Mouse (Mus musculus) CD4-positive, CD25-positive, alpha-beta regulatory T cell (primary cell): ENCODE results near the gene Gm9195. TPM values are rescaled to one million over a fixed set of nuclear protein-coding genes. Genes with fewer than 3 reads are reported as not detected.

ENCODE experiments used
- polyA plus RNA-seq: library from polyadenylated mRNA; unstranded; fragments of 100-300 nt; shearing (Covaris generic); gene quantifications from one replicate; pipeline ENCODE4 v1.2.1, GENCODE M21; 2017

Gene Gm9195
- polyA plus RNA-seq, result not detected

DNA sequence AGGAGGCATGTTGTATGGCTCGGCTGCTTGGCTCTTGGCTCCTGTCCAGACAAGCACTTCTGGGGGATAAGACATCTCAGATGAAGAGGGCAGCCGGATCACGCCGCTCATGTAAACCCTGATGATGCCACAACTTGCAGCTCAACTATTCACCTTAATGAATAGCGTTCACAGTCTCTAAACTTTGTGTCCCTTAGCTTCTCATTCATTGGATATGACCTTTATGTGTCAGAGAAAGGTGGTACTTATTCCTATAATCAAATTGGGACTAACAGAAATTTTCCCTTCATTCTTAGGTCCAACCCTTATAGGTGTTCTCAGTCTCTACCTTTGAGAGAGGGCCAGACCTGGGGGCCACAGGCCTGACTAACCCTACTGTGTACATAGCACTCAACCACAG lies at the start of gene Gm9195:
Gm9195 (minus strand) TSS at position 101 of the 400 bp plus-strand sequence.

Other genes with a start within 250 kb of the Gm9195 start
- 34.0 TPM for gene Fndc3a, start 218.2 kb upstream of the Gm9195 start, polyA plus RNA-seq